Mouse (Mus musculus) liver, embryonic 16.5 days (tissue): Measurements from ENCODE around the gene Gm21866. TPM values are rescaled to one million over a fixed set of nuclear protein-coding genes. Genes with fewer than 3 reads are reported as not detected.
"Not testable (repeated sequence)": the region's sequence is repeated elsewhere in the genome, so short reads cannot be mapped to it uniquely, and the experiment has no call there.

ENCODE experiments used
- ATAC-seq: fragments of 200-750 bp; cut with Nextera tagmentation; 2 replicates; pipeline ENCODE4 v1.8.0; 2017; ENCODE audit warnings: low read depth, mild to moderate bottlenecking, moderate number of reproducible peaks, moderate library complexity
- H3K27ac ChIP-seq: fragments of 300-500 bp; sonication (generic); 2 replicates; pipeline ENCODE4 v1.5.1; 2014; ENCODE audit warnings: mild to moderate bottlenecking, low read length
- H3K27me3 ChIP-seq: fragments of 300-500 bp; sonication (generic); 2 replicates; pipeline ENCODE4 v1.6.1; 2014; ENCODE audit warnings: low read depth, low read length, mixed read lengths; ENCODE audit not compliant: control insufficient read depth, insufficient read depth
- H3K36me3 ChIP-seq: fragments of 300-500 bp; sonication (generic); 2 replicates; pipeline ENCODE4 v1.6.1; 2014; ENCODE audit warnings: mild to moderate bottlenecking; ENCODE audit not compliant: control insufficient read depth, insufficient read depth
- H3K4me1 ChIP-seq: fragments of 300-500 bp; sonication (generic); 2 replicates; pipeline ENCODE4 v1.6.1; 2014; ENCODE audit warnings: low read depth, low read length, mixed read lengths; ENCODE audit not compliant: control insufficient read depth
- H3K4me2 ChIP-seq: fragments of 300-500 bp; sonication (generic); 2 replicates; pipeline ENCODE4 v1.6.1; 2014; ENCODE audit warnings: low read depth, low read length, mixed read lengths
- H3K4me3 ChIP-seq: fragments of 300-500 bp; sonication (generic); 2 replicates; pipeline ENCODE4 v1.5.1; 2014; ENCODE audit warnings: low read depth, mild to moderate bottlenecking, low read length
- H3K9ac ChIP-seq: fragments of 300-500 bp; sonication (generic); 2 replicates; pipeline ENCODE4 v1.6.1; 2014; ENCODE audit warnings: low read depth, low read length
- H3K9me3 ChIP-seq: fragments of 300-500 bp; sonication (generic); replicated peaks from 2 replicates; pipeline ENCODE4 v1.6.1; 2016; ENCODE audit warnings: low read length; ENCODE audit not compliant: control insufficient read depth
- WGBS: fragments of 180-500 bp; shearing (Covaris S2); extraction: QIAGEN DNeasy Blood & Tissue Kit; methylation state at CpG from one replicate; pipeline ENCODE4 v1.1.7; 2014; ENCODE audit not compliant: insufficient replicate concordance; 5-methylcytosine and 5-hydroxymethylcytosine counted together
- polyA plus RNA-seq: library from polyadenylated mRNA; unstranded; fragments of >200 nt; fragmentation: Nextera tagmentation; extraction: Ambion mirVana; gene quantifications from 2 replicates; pipeline ENCODE4 v1.2.1, GENCODE M21; 2015

Gm21866 gene
- not detected in 2 replicates for polyA plus RNA-seq

DNA sequence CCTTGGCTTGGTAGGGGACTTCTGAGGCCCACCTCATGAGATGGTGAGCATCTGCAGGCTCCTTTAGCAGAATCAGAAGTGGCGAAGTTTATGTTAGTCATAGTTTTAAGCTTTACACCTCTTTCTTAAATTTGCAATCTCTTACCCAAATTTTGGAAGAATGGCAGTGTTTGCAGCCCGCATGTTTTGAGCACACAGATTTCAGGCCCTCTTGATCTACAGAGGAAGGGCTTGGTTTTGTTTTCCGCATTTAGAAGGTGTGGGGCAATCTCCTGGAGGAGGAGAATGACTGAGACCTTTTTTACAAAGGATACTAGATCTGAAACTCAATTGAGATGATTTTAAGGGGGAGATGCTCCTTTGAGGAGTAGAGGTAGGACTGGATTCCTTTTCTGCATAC lies at the start of gene Gm21866:
Gene Gm21866, minus strand, starts transcription at position 101 of the 400 bp plus-strand sequence.
- H3K9ac ChIP-seq, H3K27me3 ChIP-seq, H3K4me2 ChIP-seq, ATAC-seq, H3K4me3 ChIP-seq, H3K4me1 ChIP-seq, H3K36me3 ChIP-seq, H3K27ac ChIP-seq, H3K9me3 ChIP-seq: not testable (repeated sequence)
- WGBS: 29% methylated on average over 1 of the region's 3 CpGs

DNA sequence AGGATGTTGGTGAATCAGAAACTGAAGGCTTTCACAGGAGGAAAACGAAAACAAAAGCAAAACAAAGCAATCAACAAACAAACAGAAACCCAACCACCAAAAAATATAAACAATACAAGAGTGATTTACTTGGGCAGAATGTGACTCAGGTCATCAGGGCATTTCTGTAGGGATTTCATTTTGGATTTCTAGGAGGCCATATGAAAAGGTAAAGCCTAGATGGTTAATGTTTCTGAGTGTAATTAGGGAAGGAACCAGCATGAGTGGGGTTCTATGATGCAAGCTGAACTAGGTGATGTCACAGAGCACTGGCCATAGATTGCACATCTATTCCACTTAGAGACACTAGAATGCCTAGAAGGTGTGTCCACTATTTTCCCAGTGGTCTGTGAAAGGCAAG lies 28.3 kb upstream of the Gm21866 start, which contains the start of gene Gm20773:
Gene Gm20773, plus strand, starts transcription at position 301 of the 400 bp plus-strand sequence.
- H3K27ac ChIP-seq, H3K27me3 ChIP-seq, H3K9me3 ChIP-seq, H3K4me1 ChIP-seq, H3K4me2 ChIP-seq, ATAC-seq, H3K36me3 ChIP-seq, H3K9ac ChIP-seq, H3K4me3 ChIP-seq: not testable (repeated sequence)
- WGBS: no CpG with 5 or more reads among the region's 1 CpGs

Other genes starting within 250 kb of the Gm21866 start
- gene Gm21828, start 241.7 kb downstream of the Gm21866 start, polyA plus RNA-seq: not detected in 2 replicates
- not detected in 2 replicates for gene Gm21440, start 213.2 kb downstream of the Gm21866 start, polyA plus RNA-seq
- gene Gm21454, start 213.1 kb downstream of the Gm21866 start, polyA plus RNA-seq: not detected in 2 replicates
- not detected in 2 replicates for gene Gm21725, start 116.5 kb downstream of the Gm21866 start, polyA plus RNA-seq
- gene Gm20773, start 28.4 kb upstream of the Gm21866 start, polyA plus RNA-seq: not detected in 2 replicates